Mouse (Mus musculus) kidney, embryonic 14.5 days (tissue): Measurements from ENCODE around the gene Carhsp1. TPM values are rescaled to one million over a fixed set of nuclear protein-coding genes. Genes with fewer than 3 reads are reported as not detected.

Source experiments
- ATAC-seq: fragments of 200-750 bp; cut with Nextera tagmentation; 2 replicates; pipeline ENCODE4 v1.8.0; 2017; ENCODE audit warnings: moderate number of reproducible peaks, mild to moderate bottlenecking, moderate TSS enrichment, moderate library complexity; ENCODE audit not compliant: low FRiP score, low TSS enrichment
- H3K27ac ChIP-seq: fragments of 300-500 bp; sonication (generic); 2 replicates; pipeline ENCODE4 v1.5.1; 2014; ENCODE audit warnings: low read depth, mild to moderate bottlenecking, low read length, moderate library complexity, mixed read lengths
- H3K27me3 ChIP-seq: fragments of 300-500 bp; sonication (generic); 2 replicates; pipeline ENCODE4 v1.6.1; 2014; ENCODE audit warnings: mild to moderate bottlenecking, low read length; ENCODE audit not compliant: control insufficient read depth, insufficient read depth
- H3K36me3 ChIP-seq: fragments of 300-500 bp; sonication (generic); 2 replicates; pipeline ENCODE4 v1.6.1; 2014; ENCODE audit warnings: low read length, mixed read lengths; ENCODE audit not compliant: control insufficient read depth, insufficient read depth
- H3K4me1 ChIP-seq: fragments of 300-500 bp; sonication (generic); 2 replicates; pipeline ENCODE4 v1.6.1; 2014; ENCODE audit warnings: low read length, mixed read lengths; ENCODE audit not compliant: control insufficient read depth, insufficient read depth
- H3K4me2 ChIP-seq: fragments of 300-500 bp; sonication (generic); replicated peaks from 2 replicates; pipeline ENCODE4 v1.6.1; 2014; ENCODE audit warnings: low read depth, mild to moderate bottlenecking, low read length
- H3K4me3 ChIP-seq: fragments of 300-500 bp; sonication (generic); 2 replicates; pipeline ENCODE4 v1.5.1; 2014; ENCODE audit warnings: mild to moderate bottlenecking, low read length
- H3K9ac ChIP-seq: fragments of 300-500 bp; sonication (generic); 2 replicates; pipeline ENCODE4 v1.6.1; 2014; ENCODE audit warnings: low read depth, mild to moderate bottlenecking, low read length, moderate library complexity
- H3K9me3 ChIP-seq: fragments of 300-500 bp; sonication (generic); 2 replicates; pipeline ENCODE4 v1.6.1; 2016; ENCODE audit warnings: low read length; ENCODE audit not compliant: control insufficient read depth
- WGBS: fragments of 180-500 bp; shearing (Covaris S2); extraction: QIAGEN DNeasy Blood & Tissue Kit; methylation state at CpG from one replicate; pipeline ENCODE4 v1.1.7; 2014; 5-methylcytosine and 5-hydroxymethylcytosine counted together
- polyA plus RNA-seq: library from polyadenylated mRNA; unstranded; fragments of >200 nt; fragmentation: Nextera tagmentation; extraction: Ambion mirVana; gene quantifications from 2 replicates; pipeline ENCODE4 v1.2.1, GENCODE M21; 2014

The Carhsp1 gene
- polyA plus RNA-seq, 1 experiment from 2014 or later, result 23.1 TPM

DNA sequence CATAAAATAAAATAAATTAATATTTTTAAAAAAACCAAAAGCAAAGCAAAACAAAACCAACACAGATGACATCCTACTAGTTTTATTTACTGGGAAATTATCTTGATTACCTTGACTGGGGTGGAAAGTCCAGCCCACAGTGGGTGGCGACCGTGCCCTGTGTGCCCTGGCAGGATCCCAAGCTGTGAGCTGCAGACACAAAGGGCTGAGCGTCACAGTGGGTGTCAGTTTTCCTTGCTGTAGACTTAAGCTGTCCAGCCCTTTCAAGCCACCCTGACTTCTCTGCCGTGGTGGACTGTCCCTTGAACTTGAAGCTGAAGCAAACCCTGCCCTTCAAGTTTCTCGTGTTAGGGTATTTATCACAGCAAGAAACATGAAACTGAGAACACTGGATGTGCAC is 6.1 kb upstream of the Carhsp1 start:
- no peak overlapping the region for H3K4me3 ChIP-seq
- no peaks in the 10 kb centered on the region for H3K36me3 ChIP-seq
- H3K27me3 ChIP-seq, result no peaks in the 10 kb centered on the region
- no peaks in the 10 kb centered on the region for H3K4me1 ChIP-seq
- H3K9me3 ChIP-seq, result no peaks in the 10 kb centered on the region
- ATAC-seq, result no peak
- no peak overlapping the region for H3K4me2 ChIP-seq
- H3K27ac ChIP-seq, result no peak overlapping the region
- H3K9ac ChIP-seq, result no peak overlapping the region
- 61% methylated on average over 5 of the region's 5 CpGs for WGBS

DNA sequence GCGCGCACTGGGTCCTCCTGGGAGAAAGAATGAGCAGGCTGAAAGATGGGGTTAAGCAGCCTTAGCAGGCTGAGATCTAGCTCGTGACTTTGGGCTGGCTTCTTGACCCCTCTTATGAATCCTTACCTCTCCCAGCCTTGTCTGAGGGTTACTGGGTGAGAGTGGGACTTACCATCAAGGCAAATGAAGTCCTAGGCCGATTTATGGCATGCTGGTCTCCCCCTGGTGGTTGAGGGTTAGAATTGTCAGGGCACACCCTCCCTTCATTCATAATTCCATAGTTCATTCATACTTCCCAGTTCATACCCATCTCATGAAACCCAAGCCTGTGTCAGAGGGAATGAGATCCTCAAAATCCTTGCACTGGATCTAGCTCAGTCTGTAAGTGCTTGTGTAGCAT is 4.8 kb upstream of the Carhsp1 start:
- no peaks in the 10 kb centered on the region for H3K9me3 ChIP-seq
- H3K9ac ChIP-seq, result no peak overlapping the region
- H3K27ac ChIP-seq, result no peak overlapping the region
- no peaks in the 10 kb centered on the region for H3K4me1 ChIP-seq
- H3K4me3 ChIP-seq, result no peak overlapping the region
- WGBS, result 52% methylated on average over 4 of the region's 4 CpGs
- no peak for ATAC-seq
- no peaks in the 10 kb centered on the region for H3K27me3 ChIP-seq
- no peaks in the 10 kb centered on the region for H3K36me3 ChIP-seq
- no peak overlapping the region for H3K4me2 ChIP-seq

DNA sequence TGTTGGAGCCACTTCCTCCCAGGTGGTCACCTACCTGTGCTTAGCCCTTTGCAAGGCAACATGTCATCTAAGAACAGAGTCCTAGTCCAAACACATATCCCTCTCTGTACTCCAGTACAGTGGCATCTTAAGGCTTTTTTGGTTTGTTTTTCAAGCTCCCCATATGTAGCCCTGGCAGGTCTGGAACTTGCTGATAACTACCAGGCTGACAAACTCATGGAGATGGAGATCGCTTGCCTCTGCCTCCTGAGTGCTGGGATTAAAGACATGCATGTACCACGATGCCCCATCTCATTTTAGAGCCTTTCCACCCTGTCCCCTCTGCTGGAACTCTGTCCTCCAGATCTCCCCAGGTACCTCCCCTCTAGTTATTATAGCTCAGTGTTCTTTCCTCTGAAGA is 4.3 kb upstream of the Carhsp1 start:
- Histone ChIP-seq H3K4me1 (no peaks in the 10 kb centered on the region), H3K4me3 (no peak overlapping the region), H3K27ac (no peak overlapping the region), H3K4me2 (no peak overlapping the region), H3K36me3 (no peaks in the 10 kb centered on the region), H3K9me3 (no peaks in the 10 kb centered on the region), H3K9ac (no peak overlapping the region), H3K27me3 (no peaks in the 10 kb centered on the region)
- WGBS, result 74% methylated on average over 2 of the region's 2 CpGs
- ATAC-seq, result no peak

DNA sequence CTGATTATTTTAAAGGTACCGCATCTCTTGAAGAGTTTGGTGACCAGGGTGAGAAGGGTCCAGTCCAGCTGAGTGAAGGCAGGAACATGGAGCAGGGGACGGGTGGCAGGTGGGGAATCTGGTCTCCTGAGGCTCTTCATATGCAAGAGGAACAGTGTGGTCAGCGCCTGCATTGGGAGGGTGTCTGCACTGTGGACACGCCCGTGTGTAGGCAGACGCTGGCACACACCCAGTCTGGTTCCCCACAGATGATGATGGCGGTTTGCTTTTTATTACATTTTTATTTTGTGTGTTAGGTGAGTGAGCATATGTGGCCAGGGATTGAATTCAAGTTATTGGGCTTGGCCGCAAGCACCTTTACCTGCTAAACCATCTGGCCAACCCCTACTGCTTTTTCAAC is 3.6 kb upstream of the Carhsp1 start:
- 84% methylated on average over 8 of the region's 8 CpGs for WGBS
- H3K9ac ChIP-seq, result no peak overlapping the region
- no peak overlapping the region for H3K4me3 ChIP-seq

DNA sequence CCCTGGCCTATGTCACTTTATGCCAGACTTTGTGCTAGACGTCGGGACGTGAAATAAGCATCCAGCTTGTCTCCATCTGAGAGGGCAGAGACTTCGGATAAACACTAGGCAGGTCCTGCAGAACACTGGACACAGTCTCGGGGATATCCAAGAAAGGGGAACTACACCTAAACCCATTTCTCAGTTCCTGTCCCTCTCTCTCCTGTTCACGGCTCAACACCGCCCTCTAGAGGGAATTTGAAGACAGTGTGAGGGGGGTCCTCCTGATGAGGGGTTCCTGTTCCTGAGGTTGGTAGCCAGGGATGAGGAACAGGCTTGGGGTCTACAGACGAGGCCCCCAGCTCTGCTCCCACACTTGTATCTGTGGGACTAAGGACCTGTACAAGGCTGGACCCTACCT is 2.2 kb upstream of the Carhsp1 start:
- Histone ChIP-seq H3K4me3 (no peak overlapping the region), H3K4me2 (no peak overlapping the region), H3K4me1 (peaks cover 20% of the 10 kb centered on the region), H3K27me3 (no peaks in the 10 kb centered on the region), H3K36me3 (no peaks in the 10 kb centered on the region), H3K9me3 (no peaks in the 10 kb centered on the region), H3K27ac (no peak overlapping the region), H3K9ac (no peak overlapping the region)
- WGBS, result 4% methylated on average over 8 of the region's 8 CpGs
- no peak for ATAC-seq

More for the DNA sequence above, 3.6 kb upstream of the Carhsp1 start:
- Histone ChIP-seq H3K4me1 (peaks cover 7% of the 10 kb centered on the region; the same call in 1 of the 2 replicates), H3K36me3 (no peaks in the 10 kb centered on the region), H3K27ac (no peak overlapping the region), H3K9me3 (no peaks in the 10 kb centered on the region), H3K4me2 (no peak overlapping the region), H3K27me3 (no peaks in the 10 kb centered on the region)
- no peak for ATAC-seq

DNA sequence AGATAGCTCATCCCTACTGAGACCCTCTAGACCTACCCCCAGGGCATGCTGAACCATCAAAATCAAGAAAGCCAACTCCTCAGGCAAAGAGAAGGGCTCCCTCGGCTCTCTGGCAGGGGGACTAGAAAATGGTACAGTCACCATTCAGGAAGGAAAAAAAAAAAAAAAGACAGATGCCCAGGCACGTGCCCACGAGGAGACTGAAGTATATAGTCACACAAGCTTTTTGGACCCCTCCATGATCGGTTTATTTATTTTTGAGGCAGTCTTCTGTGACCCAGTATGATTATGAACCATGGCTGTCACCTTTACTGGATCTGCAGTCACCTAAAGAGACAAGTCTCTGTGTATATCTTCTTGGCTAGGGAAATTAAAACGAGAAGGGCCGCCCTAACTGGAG is 1.4 kb upstream of the Carhsp1 start:
- H3K4me1 ChIP-seq, result peaks cover 20% of the 10 kb centered on the region
- ATAC-seq, result no peak
- no peak overlapping the region for H3K4me3 ChIP-seq
- no peak overlapping the region for H3K9ac ChIP-seq
- H3K27ac ChIP-seq, result no peak overlapping the region
- H3K9me3 ChIP-seq, result no peaks in the 10 kb centered on the region
- WGBS, result 74% methylated on average over 6 of the region's 6 CpGs
- H3K27me3 ChIP-seq, result no peaks in the 10 kb centered on the region
- no peak overlapping the region for H3K4me2 ChIP-seq
- no peaks in the 10 kb centered on the region; the same call in 1 of the 2 replicates for H3K36me3 ChIP-seq

DNA sequence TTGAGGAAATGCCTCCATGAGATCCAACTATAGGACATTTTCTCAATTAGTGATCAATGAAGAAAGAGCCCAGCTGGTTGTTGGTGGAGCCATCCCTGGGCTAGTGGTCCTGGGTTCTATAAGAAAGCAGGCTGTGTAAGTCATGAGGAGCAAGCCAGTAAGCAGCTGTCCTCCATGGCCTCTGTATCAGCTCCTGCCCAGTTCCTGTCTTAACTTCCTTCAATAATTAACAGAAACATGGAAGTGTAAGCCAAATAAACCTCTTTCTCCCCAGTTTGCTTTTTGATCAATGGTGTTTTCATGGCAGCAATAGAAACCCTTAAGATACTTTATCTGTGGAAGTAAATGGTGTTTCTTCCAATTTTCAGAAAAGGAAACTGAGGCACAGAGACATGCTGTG is 856 bp upstream of the Carhsp1 start:
- Histone ChIP-seq H3K4me1 (peaks cover 23% of the 10 kb centered on the region), H3K4me3 (no peak overlapping the region; the same call in 1 of the 2 replicates), H3K9me3 (no peaks in the 10 kb centered on the region), H3K27ac (no peak overlapping the region), H3K9ac (no peak overlapping the region), H3K4me2 (no peak overlapping the region), H3K27me3 (no peaks in the 10 kb centered on the region), H3K36me3 (no peaks in the 10 kb centered on the region; the same call in 1 of the 2 replicates)
- no peak for ATAC-seq

DNA sequence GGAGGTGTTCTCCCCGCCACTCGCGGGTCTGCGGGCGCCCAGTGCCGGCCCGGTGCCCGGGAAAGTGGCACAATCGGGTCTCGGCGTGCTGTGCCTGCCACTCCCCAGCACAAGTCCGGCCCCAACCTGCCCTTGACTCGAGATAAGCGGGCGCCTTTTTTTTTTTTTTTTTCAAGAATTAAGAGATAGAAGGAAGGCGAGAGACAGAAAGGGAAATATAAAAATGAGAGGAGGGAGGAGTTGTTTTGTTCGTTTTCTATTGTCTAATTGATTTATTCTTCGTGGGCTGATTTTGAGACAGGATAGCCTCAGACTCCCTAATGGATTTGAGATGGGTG is 364 bp upstream of the Carhsp1 start:
- ATAC-seq, result no peak
- Histone ChIP-seq H3K4me2 (peak overlapping the region; percentile 81), H3K36me3 (no peaks in the 10 kb centered on the region; the same call in 1 of the 2 replicates), H3K4me1 (peaks cover 28% of the 10 kb centered on the region), H3K9ac (peak overlapping the region; percentile 59; the same call in 1 of the 2 replicates), H3K27ac (no peak overlapping the region), H3K27me3 (no peaks in the 10 kb centered on the region), H3K9me3 (no peaks in the 10 kb centered on the region), H3K4me3 (peak overlapping the region; percentile 63)
- under 1% methylated on average over 18 of the region's 18 CpGs for WGBS

DNA sequence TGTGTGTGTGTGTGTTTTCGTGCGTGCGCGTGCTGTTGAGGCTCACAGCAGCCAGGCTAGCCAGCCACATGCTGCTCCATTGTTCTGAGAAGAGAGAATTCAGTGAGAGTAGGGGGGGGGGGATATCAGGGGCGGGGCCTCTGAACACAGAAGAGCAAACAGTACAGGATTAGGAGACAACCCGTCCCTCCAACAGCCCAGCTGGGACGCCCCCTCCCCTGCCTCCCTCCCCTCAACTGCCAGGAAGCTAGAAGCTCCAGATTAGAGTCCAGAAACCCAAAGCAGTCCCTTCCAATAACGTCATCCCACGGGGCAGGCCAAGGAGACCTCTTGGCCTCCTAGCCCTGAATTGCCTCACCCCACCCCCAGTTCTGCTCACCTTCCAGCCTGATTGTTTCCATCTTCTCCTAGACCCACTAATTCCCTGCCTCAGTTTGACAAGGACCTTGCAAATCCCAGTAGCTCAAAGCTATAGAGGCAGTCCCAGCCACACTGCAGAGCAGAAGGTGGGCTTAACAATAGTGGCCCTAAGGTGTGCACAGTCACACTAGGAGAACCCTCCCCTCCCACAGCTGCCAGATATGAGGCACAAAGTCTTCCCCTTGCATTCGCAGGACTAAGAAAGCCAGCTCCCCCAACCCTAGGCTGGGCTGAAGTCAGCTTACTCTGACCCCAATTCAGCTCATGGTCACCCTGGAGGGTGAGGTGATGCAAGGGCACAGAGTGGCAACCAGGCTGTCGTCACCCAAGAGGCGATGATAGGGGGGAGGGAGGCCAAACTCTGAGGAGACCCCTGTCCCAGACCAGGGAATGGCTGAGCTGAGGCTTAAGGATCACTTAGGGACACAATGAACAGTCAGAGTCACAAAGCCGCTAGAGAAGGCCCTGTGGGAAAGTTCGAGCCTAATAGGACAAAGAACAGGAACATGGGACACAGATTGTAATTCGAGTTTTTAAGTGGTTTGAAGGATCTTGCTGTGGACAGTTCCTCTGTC is 1.6 kb downstream of the Carhsp1 start:
- Histone ChIP-seq H3K9ac (peak overlapping the region; percentile 59), H3K9me3 (no peaks in the 10 kb centered on the region), H3K4me2 (peak overlapping the region; percentile 81), H3K27ac (0 out of 2 replicates have a peak overlapping the region, but pooled peaks have one; percentile 73), H3K36me3 (no peaks in the 10 kb centered on the region; the same call in 1 of the 2 replicates), H3K4me3 (peak overlapping the region; percentile 63), H3K27me3 (no peaks in the 10 kb centered on the region), H3K4me1 (peaks cover 29% of the 10 kb centered on the region)
- ATAC-seq, result no peak
- WGBS, result 16% methylated on average over 14 of the region's 15 CpGs
